Mouse (Mus musculus) left cerebral cortex, postnatal 10 days (tissue): ENCODE data around the gene Decr2. TPM values are rescaled to one million over a fixed set of nuclear protein-coding genes. Genes with fewer than 3 reads are reported as not detected.
"Not testable (repeated sequence)": the region's sequence is repeated elsewhere in the genome, so short reads cannot be mapped to it uniquely, and the experiment has no call there.

Source experiments
- DNase-seq, 2 experiments: peaks; one replicate each; pipeline ENCODE4 v3.0.0; 2021 to 2022; ENCODE audit warnings: low spot score in 2 of 2, mixed read lengths in 1 of 2; ENCODE audit errors: extremely low spot score in 1 of 2
- intact Hi-C: fragments of 180-260 bp; cut with DNase I; formaldehyde crosslinking; loops from one replicate; pipeline ENCODE4 v1.15.1; 2025
- total RNA-seq, 2 experiments: library from RNA; stranded (reverse); gene quantifications; 2 replicates each; pipeline ENCODE4 v1.2.3; 2021

Decr2 gene
- total RNA-seq, 2 experiments from 2014 or later, result 25.2 to 27.2 TPM

DNA sequence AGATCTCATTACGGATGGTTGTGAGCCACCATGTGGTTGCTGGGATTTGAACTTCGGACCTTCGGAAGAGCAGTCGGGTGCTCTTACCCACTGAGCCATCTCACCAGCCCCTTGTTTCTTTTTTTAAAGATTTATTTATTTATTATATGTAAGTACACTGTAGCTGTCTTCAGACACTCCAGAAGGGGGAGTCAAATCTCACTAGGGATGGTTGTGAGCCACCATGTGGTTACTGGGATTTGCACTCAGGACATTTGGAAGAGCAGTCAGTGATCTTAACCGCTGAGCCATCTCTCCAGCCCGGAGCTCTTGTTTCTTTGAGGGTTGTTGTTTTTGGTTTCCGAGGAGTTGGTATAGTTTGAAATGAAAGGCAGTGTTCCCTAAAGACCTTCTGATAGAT lies 24.3 kb upstream of the Decr2 start:
- intact Hi-C loops, DNase-seq: not testable (repeated sequence)

DNA sequence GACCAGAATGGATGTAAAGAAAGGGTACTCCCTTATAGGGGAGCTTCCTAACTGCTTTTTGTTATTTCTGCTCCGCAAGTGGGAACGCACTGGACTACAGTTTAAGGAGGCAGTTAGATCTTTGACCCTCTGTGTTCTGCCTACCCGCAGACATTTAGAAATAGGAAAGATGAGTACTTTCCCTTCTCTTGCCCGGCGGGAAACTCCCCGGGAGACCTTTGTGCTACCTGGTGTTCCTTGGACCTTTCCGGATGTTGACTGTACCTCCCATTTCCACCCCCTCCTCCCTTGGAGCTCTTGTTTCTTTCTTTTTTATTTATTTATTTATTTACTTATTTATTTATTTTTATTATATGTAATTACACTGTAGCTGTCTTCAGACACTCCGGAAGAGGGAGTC lies 23.9 kb upstream of the Decr2 start:
- no peak for DNase-seq
- intact Hi-C loops, result no loop called here

- intact Hi-C loops, result no loop called here
Observed at GRCm38 (mm10) chr17:26113181-26113948, 23.2 kb upstream of the Decr2 start, which contains the start of gene Tmem8. Gene Tmem8 (plus strand): TSS chr17:26113299.

DNA sequence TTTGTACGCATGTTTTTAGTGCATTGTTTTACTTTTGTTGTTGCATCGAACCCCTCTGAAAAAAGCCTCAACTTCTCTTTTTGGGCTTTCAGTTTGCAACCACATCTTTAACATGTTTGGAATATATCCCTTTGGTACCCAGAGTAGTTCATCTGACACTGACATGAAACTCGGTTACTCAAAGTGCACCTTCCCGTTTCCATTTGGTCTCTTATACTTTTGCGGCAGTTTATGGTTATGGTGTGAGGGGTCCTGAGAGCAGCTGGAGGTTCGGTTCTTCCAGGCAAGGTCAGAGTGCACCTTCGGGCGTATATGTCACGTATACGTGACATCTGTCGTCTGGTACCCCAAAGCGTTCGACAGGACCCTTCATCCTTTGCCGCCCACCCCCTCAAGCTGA lies 22.6 kb upstream of the Decr2 start:
- intact Hi-C loops, result no loop called here
- DNase-seq, result no peak

More at GRCm38 (mm10) chr17:26113181-26113948, 23.2 kb upstream of the Decr2 start, which contains the start of gene Tmem8:
- peak in 1 of 2 experiments; percentile 81 for DNase-seq

DNA sequence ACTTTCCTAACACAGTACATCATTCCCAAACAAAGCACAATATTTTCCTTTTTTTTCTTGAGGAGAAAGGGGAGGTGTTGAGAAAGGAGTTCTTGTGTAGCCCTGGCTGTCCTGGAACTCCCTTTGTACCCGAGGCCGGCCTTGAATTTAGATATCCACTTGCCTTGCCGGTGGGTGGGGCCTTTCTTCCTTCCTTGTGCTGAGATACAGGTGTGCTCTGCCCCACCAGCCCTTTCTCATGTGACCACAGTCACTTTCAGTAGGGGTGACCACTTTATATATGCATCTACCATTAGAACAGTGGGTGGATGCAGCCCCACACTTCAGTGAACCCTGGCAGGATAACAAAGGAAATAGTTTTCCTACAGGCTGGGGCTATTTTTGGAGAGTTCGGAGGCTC lies 21.6 kb upstream of the Decr2 start:
- intact Hi-C loops, result no loop called here
- peak in 1 of 2 experiments; percentile 20 for DNase-seq

DNA sequence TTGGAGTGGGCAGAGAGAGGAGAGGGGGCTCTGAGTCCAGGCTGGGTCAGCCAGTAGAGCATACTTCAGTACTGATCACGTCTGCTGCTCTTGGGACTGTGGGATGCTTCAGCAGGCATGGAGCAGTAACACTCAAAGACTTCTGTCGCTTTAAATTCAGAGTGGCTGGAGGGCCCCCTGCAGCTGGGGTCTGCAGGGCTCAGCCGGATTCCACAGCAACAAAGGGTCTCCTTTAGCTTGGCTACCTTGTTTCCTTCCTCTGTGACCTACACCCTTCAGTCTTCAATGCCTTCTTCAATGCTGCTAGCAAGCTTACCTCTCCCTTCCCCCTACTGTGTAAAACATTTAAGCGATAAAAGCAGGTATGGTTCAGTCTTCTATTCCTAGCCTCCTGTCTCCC lies 20.9 kb upstream of the Decr2 start:
- intact Hi-C loops, result no loop called here
- DNase-seq, result no peak

DNA sequence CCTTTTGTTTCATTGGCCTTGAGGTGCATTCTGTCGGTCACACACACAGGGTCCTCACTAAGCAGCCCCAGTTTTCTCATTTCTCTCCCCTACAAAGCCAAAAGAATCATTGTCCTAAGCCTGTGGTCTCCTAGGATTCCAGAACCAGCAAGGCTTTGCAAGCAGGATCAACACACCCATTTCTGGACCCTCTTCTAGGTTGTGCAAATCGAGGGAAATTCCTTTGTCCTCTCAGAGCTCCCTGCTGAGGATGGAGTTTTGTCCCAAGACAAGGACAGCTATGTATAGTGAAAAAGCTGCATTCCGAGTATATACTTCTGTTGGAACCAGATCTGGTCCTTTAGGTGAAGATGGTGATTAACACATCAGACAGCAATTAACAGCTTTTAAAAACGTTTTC lies 20.0 kb upstream of the Decr2 start:
- intact Hi-C loops, result no loop called here
- no peak for DNase-seq

DNA sequence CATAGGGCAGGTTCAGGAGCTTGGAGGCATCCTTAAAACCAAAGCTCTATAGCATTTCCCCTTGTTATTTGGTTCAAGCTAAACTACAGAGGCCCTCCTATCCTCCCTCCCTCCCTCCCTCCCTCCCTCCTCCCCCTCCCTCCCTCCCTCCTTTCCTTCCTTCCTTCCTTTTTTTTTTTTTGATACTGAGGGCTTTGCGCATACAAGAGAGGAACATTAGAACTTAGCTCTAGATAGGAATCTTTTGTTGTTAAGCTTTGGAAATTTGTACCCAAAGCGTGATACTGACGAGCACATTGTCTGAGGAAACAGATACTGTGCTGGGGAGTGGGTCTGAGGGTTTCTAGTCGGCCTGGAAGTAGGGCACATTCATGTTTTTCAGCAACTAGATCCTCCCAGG lies 15.5 kb upstream of the Decr2 start:
- intact Hi-C loops, result no loop called here
- DNase-seq, result no peak

DNA sequence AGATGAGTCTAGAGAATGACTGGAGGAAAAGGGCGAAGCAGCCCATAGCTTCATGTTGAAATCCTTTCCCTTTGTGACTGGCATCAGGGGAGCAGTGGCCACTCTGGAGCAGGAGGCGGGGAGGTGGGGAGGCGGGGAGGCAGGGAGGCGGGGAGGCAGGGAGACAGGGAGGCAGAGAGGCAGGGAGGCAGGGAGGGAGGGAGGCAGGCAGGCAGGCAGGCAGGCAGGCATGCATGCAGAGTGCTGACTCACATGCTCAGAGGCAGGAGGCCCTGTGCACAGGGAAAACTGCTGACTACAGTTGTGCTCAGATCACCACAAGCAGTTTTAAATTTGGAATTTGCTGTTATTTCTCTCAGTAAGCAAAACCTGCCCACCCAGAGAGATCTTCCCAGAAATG lies 11.3 kb upstream of the Decr2 start:
- no peak for DNase-seq
- intact Hi-C loops, result no loop called here

GRCm38 (mm10) chr17:26100166-26100565 lies 10.0 kb upstream of the Decr2 start:
- DNase-seq, result no peak
- intact Hi-C loops, result no loop called here

- DNase-seq, intact Hi-C loops: not testable (repeated sequence)
Observed at GRCm38 (mm10) chr17:26099316-26099715, 9.2 kb upstream of the Decr2 start.

- intact Hi-C loops, result no loop called here
- DNase-seq, result no peak
Observed at GRCm38 (mm10) chr17:26098461-26098860, 8.3 kb upstream of the Decr2 start.

- intact Hi-C loops, result no loop called here
Observed at GRCm38 (mm10) chr17:26095121-26095740, 5.1 kb upstream of the Decr2 start, which contains the start of gene Nme4. Gene Nme4 (minus strand): TSS chr17:26095602.

DNA sequence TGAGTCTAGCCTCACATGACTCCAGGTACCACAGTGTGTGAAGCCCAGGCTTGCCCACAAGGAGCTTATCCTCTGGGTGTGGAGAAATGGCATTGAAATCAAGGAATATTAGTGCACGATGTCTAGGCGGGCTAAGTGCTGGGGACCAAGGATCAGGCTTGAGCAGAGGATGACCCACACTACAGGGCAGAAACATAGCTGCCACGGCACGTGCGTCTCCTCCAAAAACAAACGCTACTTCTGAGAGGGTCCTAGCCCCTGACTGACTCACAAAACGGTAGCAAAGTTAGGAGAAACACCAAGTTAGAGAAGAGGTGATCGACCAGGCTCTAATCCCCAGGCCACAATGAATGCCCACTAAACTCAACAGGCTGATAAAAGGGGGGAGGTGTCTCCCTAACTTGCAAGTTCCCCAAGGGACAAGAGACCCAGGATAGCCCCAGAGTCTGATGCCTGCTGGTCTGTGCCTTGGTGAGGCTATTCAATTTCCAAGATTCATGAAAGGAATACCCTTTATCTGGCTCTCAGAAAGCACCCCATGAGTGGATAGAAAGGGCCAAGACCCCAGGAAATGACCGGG lies 4.5 kb upstream of the Decr2 start:
- intact Hi-C loops, result loop anchor here (5.0 kb wide), 1 partner anchor 82 kb away; no protein-coding TSS in a partner anchor
- no peak for DNase-seq

More at GRCm38 (mm10) chr17:26095121-26095740, 5.1 kb upstream of the Decr2 start, which contains the start of gene Nme4:
- DNase-seq, result peak in 1 of 2 experiments; percentile 67

DNA sequence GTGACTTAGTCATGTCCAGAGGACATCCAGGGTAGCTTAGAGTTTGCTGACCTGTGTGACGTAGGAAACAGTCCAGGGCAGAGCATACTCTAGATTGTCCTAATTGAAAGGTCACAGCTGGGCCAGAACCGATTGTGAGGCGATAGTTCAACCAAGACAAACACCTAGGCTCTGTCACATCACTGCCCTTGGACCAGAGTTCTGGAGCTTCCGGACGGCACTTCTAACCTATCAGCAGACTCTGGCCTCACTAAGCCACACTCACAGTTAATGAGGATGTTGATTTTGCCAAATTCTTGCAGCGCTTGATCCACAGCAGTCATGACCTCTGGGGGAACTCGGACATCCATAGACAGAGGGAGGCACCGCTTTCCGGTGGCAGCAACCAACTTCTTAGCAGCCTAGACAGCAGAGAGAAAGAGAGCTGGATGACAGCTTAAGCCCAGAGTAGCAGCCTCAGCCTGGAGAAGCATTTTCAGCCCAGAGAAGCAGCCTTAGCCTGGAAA lies 3.0 kb downstream of the Decr2 start:
- intact Hi-C loops, result no loop called here

GRCm38 (mm10) chr17:26080867-26081266 lies 9.3 kb downstream of the Decr2 start:
- intact Hi-C loops, result no loop called here
- DNase-seq, result no peak

More for the DNA sequence above, 3.0 kb downstream of the Decr2 start:
- DNase-seq, result no peak

GRCm38 (mm10) chr17:26078851-26079250 lies 11.3 kb downstream of the Decr2 start:
- intact Hi-C loops, result no loop called here
- no peak for DNase-seq

- no peak for DNase-seq
- intact Hi-C loops, result no loop called here
Observed at GRCm38 (mm10) chr17:26075246-26075645, 14.9 kb downstream of the Decr2 start.

DNA sequence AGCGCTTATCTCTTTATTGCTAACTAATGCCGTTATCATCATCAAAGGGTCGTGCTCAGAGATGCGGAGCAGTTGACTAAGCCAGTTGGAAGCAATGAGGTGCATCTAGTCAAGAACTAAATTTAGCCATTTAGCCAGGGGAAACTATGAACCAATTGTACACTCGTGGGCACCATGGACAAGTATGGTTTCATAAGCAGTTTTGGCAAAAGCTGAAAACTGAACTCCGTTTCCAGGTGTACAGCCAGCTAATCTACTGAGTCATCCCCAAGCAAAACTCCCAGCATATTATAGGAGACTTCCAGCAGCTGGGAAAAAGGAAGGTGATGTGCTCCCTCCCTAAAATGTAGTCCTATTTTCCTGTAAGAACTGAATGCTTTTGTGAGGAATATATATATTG lies 20.0 kb downstream of the Decr2 start:
- no peak for DNase-seq
- intact Hi-C loops, result no loop called here
